Mouse (Mus musculus): ENCODE measurements around the gene Vmn1r5.
"Not testable (repeated sequence)": the region's sequence is repeated elsewhere in the genome, so short reads cannot be mapped to it uniquely, and the experiment has no call there.

Gene Vmn1r5

DNA sequence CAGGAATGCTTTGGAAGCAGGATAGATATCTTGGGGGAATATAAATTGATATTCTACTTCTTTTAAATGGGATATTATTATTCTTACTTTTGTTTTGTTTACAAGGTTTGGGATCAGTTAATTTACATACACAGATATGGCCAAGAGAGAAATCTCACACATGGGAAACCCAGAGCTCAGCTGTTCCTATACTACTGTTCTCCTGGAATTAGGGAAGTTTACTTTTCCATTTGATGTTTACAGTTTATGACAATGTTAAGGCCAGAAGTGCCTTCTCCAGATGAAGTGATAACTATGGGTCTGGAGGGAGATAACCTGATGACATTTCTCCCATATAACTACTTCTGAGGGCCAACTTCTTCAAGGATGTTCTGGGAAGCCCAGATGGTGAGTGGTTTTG lies at the start of gene Vmn1r5:
TSS of gene Vmn1r5 (plus strand) at position 301 of the 400 bp plus-strand sequence.
- no peak for DNase-seq

DNA sequence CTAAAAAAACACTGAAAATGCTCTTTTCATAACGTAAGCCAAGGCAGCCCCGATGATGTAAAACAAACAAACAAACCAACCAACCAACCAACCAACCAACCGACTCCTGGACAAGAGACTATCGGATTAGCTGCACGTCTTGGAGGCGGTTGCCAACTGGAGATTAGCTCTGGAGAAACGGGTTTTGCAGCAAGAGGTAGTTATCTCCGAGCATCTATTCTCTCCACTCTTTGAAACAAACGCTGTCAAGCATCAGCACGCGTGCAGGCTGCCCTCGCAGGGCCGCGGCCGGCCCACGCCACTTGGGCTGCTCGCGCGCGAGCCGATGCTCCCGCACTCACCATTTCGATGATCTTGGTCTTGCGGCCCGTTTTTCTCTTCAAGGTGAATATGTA lies 46.7 kb upstream of the Vmn1r5 start:
- DNase-seq, result no peak

DNA sequence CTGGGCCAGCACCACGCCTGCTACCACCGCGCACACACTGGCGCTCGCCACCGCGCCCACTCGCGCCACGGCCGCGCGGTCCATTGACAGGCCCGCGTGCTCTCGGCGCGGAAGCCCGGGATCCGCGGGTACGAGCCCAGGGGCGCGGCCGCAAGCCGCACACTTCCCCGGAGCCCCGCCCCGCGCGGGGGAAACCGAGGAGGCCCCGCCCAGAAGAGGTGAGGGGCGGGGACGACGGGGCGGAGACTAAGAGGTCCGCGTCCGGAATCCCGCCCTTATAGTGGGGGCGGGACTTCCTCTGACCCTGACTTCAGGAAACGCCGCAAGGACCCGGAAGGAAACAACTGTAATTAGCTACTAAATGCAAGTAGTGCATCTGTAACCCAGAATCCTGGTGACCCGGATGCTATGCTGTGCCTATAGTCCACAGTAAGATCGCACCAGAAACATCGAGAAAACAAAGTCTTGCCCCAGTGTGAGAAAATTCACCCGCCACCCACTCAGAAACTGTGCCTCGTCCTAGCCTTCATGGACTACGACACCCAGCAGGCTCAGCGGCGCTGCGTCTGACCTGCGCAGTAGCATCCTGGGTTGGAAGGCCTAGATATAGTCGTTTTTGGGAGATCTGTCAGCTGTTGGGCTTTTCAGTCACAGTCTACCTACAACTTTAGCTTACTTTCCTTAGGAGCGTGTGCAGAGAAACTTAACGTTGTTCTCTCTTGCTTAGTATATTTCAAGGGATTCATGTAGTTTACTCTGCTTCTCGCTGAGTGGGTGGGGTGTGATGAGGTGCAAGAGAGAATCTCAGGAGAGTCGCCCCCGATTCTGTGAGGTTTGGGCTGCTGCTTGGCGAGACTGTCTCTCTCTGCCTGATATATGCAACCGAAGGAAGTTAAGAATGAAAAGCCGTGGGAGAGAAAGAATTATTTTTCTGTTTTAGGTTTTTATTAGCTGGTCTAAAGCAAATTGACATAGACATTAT lies 46.1 kb upstream of the Vmn1r5 start, which contains the start of the genes Nt5c3 and Vmn1r4:
TSS of gene Nt5c3 (minus strand) at position 207 of the 982 bp plus-strand sequence.
TSS of gene Vmn1r4 (plus strand) at position 290 of the 982 bp plus-strand sequence.
- peak; percentile 95 for DNase-seq

DNA sequence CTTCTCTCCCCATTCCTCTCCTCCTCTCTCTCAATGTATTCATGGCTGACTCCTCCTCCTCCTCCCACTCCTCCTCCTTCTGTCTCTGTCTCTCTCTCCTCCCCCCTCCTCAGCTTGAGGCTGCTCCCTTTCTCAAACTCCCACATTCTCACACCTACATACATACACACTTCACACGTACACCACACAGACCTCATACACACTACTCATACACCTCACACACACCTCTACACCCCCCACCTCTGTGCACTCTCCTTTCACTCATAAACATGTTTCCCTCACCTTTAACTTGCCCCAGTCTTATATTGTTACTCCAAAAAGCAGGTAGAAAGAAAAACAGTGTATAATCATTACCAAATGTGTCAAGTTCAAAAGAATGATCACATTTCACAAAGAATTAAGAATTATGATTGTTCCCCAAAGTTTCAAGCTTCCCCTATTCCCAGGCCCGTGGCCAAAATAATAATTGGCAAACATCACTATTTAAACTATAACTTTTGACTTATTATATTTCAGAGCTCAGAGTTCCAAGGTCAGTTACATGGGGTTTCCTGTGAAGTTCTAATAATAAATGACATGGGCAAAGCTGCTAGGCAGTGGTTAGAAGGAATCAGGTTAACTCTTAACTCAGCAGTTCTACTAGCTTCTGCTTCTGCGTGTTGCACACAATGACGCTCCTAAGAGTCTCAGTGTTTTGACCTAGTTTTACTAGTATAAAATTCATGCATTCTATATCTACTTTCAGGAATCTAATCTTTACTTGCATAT lies 38.2 kb upstream of the Vmn1r5 start:
- DNase-seq, result no peak

DNA sequence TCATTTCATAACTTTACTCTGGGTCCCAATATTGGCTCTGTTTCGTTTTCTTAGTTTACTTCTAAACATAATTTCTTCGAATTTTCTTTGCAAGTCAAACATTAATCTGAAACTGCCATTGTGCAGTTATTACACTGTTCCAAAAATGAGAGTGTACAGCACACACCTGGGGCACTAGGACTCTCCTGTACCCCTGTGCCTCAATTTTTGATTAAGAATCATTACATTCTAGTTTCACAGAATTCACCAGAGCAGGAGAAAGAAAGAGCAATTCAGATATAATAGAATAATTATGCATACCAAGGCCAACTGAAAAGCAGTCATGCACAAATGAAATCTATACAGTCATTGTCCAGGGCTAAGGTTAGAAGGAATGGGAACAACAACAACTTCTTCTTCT lies 37.6 kb upstream of the Vmn1r5 start:
- DNase-seq, result no peak

DNA sequence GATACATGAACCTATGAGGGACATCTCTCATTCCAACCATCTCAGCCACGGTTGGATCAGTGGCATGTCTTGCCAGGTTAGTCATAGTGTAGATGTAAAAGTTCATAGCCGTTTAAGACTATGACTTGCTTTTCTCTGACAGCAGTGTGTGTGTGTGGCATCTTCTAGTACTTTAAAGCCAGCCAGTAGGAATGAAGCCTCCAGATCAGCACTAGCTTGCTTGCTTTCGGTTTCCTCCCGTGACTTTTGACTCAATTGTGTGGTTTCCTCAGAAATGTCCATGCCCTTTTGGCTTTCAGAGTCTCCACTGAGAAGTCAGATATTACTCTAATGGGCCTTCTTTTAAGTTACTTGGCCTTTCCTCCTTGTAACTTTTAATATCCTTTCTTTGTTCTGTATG lies 35.7 kb upstream of the Vmn1r5 start:
- DNase-seq, result no peak

DNA sequence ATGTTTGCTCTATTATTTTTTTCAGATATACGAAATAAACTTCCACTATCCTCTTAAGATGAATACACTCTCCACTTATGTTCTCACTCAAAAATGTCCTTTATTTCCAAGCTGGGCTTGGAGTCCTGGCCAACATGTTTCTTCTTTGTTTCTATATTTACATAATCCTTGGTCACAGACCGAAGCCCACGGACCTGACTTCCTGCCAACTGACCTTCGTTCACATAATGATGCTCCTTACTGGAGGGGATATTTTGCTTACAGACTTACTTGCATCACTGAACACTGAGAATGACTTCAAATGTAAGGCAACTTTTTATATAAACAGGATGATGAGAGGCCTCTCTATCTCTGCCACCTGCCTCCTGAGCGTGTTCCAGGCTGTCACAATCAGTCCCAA lies 13.6 kb upstream of the Vmn1r5 start:
- no peak for DNase-seq

DNA sequence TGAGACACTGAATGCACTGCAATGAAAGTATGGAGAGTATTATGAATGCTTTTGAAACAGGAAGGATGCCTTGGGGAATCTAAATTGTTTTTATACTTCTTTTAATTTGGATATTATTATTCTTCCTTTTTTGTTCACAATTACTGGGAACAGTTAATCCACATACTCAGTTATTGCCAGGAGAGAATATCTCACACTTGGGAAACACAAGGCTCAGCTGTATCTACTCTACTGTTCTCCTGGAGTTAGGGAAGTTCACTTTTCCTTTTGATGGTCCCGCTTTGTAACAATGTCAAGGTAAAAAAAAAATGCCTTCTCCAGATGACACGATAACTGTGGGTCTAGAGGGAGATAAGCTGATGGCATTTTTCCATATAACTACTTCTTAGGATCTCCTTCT lies 26.9 kb downstream of the Vmn1r5 start, which contains the start of gene Vmn1r6:
TSS of gene Vmn1r6 (plus strand) at position 301 of the 400 bp plus-strand sequence.
- DNase-seq, result no peak

DNA sequence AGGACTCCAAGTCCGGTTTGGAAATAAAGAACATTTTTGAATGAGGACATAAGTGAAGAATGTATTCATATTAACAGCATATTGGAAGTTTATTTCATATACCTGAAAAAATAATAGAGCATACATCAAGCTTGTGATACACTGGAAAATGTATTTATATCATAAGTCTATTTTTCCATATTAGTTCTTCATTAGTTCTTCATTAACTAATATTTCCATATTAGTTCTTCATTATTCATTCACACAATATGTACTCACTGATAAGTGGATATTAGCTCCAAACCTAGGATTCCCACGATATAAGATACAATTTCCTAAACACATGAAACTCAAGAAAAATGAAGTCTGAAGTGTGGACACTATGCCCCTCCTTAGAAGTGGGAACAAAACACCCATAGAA lies 55.2 kb downstream of the Vmn1r5 start, which contains the start of gene Vmn1r7:
TSS of gene Vmn1r7 (minus strand) at position 101 of the 400 bp plus-strand sequence.
- DNase-seq, result not testable (repeated sequence)

DNA sequence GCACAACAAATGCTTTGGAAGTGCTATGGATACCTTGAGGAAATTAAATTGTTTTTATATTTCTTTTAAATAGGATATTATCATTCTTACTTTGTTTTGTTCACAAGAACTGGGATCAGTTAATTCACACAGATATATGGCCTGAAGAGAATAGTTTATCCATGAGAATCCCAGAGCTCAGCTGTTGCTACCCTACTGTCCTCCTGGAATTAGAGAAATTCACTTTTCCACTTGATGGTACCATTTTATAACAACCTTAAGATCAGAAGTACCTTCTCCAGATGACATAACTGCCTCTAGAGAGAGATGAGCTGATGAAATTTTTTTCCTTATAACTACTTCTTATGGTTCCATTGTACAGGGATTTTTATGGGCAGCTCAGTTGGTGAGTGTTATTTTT lies 61.9 kb downstream of the Vmn1r5 start, which contains the start of gene Vmn1r8:
TSS of gene Vmn1r8 (plus strand) at position 301 of the 400 bp plus-strand sequence.
- DNase-seq, result no peak

DNA sequence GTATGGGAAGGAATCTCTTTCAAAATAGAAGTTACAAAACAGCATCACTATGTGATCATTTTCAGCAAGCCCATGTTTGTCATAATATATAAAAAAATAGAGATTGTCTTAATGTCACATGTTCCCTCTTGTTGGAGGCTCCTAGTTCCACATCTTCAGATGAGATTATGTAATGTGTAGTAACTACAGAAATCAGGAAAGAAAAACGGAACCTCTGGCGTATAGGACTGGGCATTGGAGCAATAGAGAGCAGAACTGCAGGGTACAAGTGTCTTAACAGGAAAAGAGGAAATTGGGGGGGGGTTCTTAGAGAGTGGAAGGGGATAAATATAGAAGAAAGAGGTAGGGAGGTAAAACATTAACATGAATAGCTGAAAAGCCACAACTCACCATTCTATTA lies 64.6 kb downstream of the Vmn1r5 start:
- no peak for DNase-seq

Measured in cerebellum, adult 11-12 months (tissue).